Mouse (Mus musculus) liver, embryonic 14.5 days (tissue): ENCODE data around the gene Itgb7. TPM values are rescaled to one million over a fixed set of nuclear protein-coding genes. Genes with fewer than 3 reads are reported as not detected.

Source experiments
- ATAC-seq: fragments of 200-750 bp; cut with Nextera tagmentation; 2 replicates; pipeline ENCODE4 v1.8.0; 2017; ENCODE audit warnings: moderate number of reproducible peaks, mild to moderate bottlenecking, moderate library complexity; ENCODE audit not compliant: insufficient read depth
- DNase-seq, 3 experiments: peaks; one replicate each; pipeline ENCODE4 v3.0.0-alpha.2; 2012 to 2013; ENCODE audit warnings: low read depth in 3 of 3, low spot score in 3 of 3
- H3K27ac ChIP-seq: fragments of 300-500 bp; sonication (generic); 2 replicates; pipeline ENCODE4 v1.5.1; 2014; ENCODE audit warnings: moderate library complexity, mild to moderate bottlenecking, control low read depth, inconsistent platforms
- H3K27me3 ChIP-seq: fragments of 300-500 bp; sonication (generic); 2 replicates; pipeline ENCODE4 v1.6.1; 2014; ENCODE audit warnings: mild to moderate bottlenecking, low read length, moderate library complexity; ENCODE audit not compliant: control insufficient read depth, insufficient read depth
- H3K36me3 ChIP-seq: fragments of 300-500 bp; sonication (generic); replicated peaks from 2 replicates; pipeline ENCODE4 v1.6.1; 2014; ENCODE audit warnings: low read depth; ENCODE audit not compliant: control insufficient read depth, insufficient read depth
- H3K4me1 ChIP-seq, 2 experiments: fragments of 200-500 bp in 1 of 2; fragments of 300-500 bp in 1 of 2; sonication (generic) in 1 of 2; replicated peaks; 2 replicates each; pipeline ENCODE4 v1.6.1; 2012 to 2014; ENCODE audit warnings: antibody characterized with exemption in 1 of 2, inconsistent platforms in 1 of 2, low read length in 1 of 2; ENCODE audit not compliant: control insufficient read depth in 2 of 2, insufficient read depth in 2 of 2
- H3K4me2 ChIP-seq: fragments of 300-500 bp; sonication (generic); 2 replicates; pipeline ENCODE4 v1.6.1; 2014; ENCODE audit warnings: low read depth, mild to moderate bottlenecking, control low read depth, moderate library complexity
- H3K4me3 ChIP-seq, 2 experiments: fragments of 200-500 bp in 1 of 2; fragments of 300-500 bp in 1 of 2; sonication (generic) in 1 of 2; 2 replicates each; pipeline ENCODE4 v1.5.1; 2012 to 2014; ENCODE audit warnings: low read depth in 2 of 2, low read length in 2 of 2, mild to moderate bottlenecking in 2 of 2, control low read depth in 1 of 2, inconsistent platforms in 1 of 2, moderate library complexity in 1 of 2; ENCODE audit not compliant: insufficient read depth in 1 of 2
- H3K9ac ChIP-seq: fragments of 300-500 bp; sonication (generic); replicated peaks from 2 replicates; pipeline ENCODE4 v1.6.1; 2014; ENCODE audit warnings: mild to moderate bottlenecking, control low read depth, moderate library complexity
- H3K9me3 ChIP-seq: fragments of 300-500 bp; sonication (generic); 2 replicates; pipeline ENCODE4 v1.6.1; 2016; ENCODE audit warnings: low read length, mixed read lengths; ENCODE audit not compliant: control insufficient read depth
- CTCF ChIP-seq: IDR thresholded peaks from 2 replicates; pipeline ENCODE4 v1.5.1; 2016; ENCODE audit warnings: antibody characterized with exemption, low read depth, control low read depth
- EP300 ChIP-seq: IDR thresholded peaks from 2 replicates; pipeline ENCODE4 v1.6.1; 2016; ENCODE audit warnings: antibody characterized with exemption, low read depth
- WGBS: fragments of 180-500 bp; shearing (Covaris S2); extraction: QIAGEN DNeasy Blood & Tissue Kit; methylation state at CpG from one replicate; pipeline ENCODE4 v1.1.7; 2014; ENCODE audit not compliant: insufficient replicate concordance; 5-methylcytosine and 5-hydroxymethylcytosine counted together
- polyA plus RNA-seq, 2 experiments: library from polyadenylated mRNA; depleted of rRNA in 1 of 2; stranded (reverse) in 1 of 2; unstranded in 1 of 2; fragments of >200 nt; fragmentation: Nextera tagmentation in 1 of 2; extraction: Ambion mirVana in 1 of 2; gene quantifications; 2 replicates each; pipeline versions ENCODE4 v1.2.1 to v1.2.3; 2012 to 2014

Gene Itgb7
- polyA plus RNA-seq, 2 experiments = 2.7 to 5.6 TPM

DNA sequence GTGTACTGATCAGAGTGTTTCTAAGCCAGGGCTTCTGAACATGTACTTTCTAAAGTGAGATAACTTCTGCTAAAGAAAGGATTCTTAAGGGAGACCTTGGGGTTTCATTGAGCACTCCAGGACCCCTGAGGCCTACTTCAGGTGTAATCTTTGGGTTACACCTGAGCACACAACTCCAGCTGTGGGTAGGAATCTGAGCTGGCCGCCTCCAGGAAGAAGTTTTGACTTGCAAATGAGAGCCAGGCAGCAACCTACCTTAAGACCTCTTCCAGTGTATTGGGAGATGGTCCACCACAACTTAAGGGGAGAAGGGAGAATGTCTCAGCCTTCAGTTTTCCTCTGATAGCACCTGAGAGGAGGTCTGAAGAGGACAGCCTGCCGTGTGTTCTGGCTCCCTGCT, 17.6 kb downstream of the Itgb7 start:
- H3K36me3 ChIP-seq = peaks cover 26% of the 10 kb centered on the region
- H3K27ac ChIP-seq = no peak overlapping the region
- WGBS = 75% methylated on average over 2 of the region's 2 CpGs

DNA sequence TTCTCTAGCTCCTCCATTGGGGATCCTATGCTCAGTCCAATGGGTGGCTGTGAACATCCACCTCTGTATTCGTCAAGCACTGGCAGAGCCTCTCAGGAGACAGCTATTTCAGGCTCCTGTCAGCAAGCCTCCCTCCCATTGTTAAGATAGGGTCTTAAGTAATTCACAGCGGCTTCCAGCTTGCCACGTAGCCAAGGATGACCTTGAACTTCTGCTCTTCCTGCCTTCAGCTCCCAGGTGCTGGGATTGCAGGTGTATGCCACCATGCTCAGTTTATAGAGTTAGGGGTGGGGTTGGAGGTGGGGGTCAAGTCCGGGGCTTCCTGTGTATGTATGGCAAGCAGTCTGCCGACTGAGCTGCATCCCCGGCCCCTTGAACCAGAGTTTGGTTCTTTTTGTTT, 19.8 kb downstream of the Itgb7 start:
- WGBS = 83% methylated on average over 6 of the region's 6 CpGs
- peaks cover 36% of the 10 kb centered on the region for H3K36me3 ChIP-seq

More for the DNA sequence above, 17.6 kb downstream of the Itgb7 start:
- H3K4me1 ChIP-seq = no peaks in the 10 kb centered on the region
- TF ChIP-seq CTCF (no peak), EP300 (no peak)
- H3K4me2 ChIP-seq = no peak overlapping the region
- DNase-seq (no peak), ATAC-seq (no peak)
- H3K9me3 ChIP-seq = no peaks in the 10 kb centered on the region
- no peaks in the 10 kb centered on the region for H3K27me3 ChIP-seq
- no peak overlapping the region for H3K4me3 ChIP-seq
- H3K9ac ChIP-seq = no peak overlapping the region

DNA sequence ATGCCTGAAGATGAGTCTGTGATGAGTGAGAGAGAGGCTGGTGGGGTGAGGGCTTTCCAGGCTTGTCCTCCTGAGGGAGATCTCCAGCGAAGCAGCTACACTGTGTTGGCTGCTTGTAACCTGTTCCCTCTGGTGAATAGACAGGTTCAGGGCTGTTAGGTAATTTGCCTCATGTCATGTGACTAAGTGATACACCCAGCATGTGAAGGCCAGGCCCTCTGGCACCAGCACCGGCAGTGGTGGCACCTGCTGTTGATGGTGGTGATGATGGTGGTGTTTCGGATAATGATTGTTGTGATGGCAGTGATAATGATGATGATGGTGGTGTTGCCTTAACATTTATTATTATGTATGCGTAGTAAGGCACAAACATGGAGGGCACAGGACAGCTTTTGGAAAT, 20.9 kb downstream of the Itgb7 start:
- H3K4me2 ChIP-seq = no peak overlapping the region
- TF ChIP-seq CTCF = no peak
- no peak for TF ChIP-seq EP300
- no peaks in the 10 kb centered on the region for H3K9me3 ChIP-seq
- no peak overlapping the region for H3K9ac ChIP-seq
- H3K36me3 ChIP-seq = peaks cover 42% of the 10 kb centered on the region
- H3K4me3 ChIP-seq = no peak overlapping the region
- 0 out of 4 replicates have a peak, but pooled peaks cover 0 to 3% of the 10 kb centered on the region in 2 experiments for H3K4me1 ChIP-seq
- WGBS = 87% methylated on average over 4 of the region's 4 CpGs
- H3K27me3 ChIP-seq = no peaks in the 10 kb centered on the region
- no peak for ATAC-seq
- no peak overlapping the region for H3K27ac ChIP-seq
- DNase-seq = no peak

More for the DNA sequence above, 19.8 kb downstream of the Itgb7 start:
- H3K9ac ChIP-seq = no peak overlapping the region
- H3K4me2 ChIP-seq = no peak overlapping the region
- TF ChIP-seq EP300 (no peak), CTCF (no peak)
- DNase-seq (no peak), ATAC-seq (no peak)
- H3K4me3 ChIP-seq = no peak overlapping the region
- H3K4me1 ChIP-seq = no peaks in the 10 kb centered on the region
- H3K27me3 ChIP-seq = no peaks in the 10 kb centered on the region
- H3K9me3 ChIP-seq = no peaks in the 10 kb centered on the region
- no peak overlapping the region for H3K27ac ChIP-seq

DNA sequence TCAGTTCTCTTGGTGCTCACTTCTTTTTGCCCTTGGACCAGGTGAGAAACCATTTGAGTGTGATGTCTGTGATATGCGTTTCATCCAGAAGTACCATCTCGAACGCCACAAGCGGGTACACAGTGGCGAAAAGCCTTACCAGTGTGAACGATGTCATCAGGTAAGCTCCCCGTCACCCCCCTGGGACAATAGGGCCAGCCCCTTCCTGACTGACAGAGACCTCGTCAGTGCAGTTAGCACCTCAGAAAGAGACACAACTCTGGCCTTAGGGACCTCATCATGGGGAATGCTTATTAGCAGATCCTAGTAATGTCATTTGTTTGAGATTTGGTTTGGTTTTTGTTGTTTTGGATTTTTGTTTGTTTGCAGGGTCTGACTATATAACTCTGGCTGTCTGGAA, 22.6 kb downstream of the Itgb7 start:
- H3K9me3 ChIP-seq = no peaks in the 10 kb centered on the region
- H3K27me3 ChIP-seq = no peaks in the 10 kb centered on the region
- H3K9ac ChIP-seq = no peak overlapping the region
- H3K4me2 ChIP-seq = no peak overlapping the region
- H3K4me1 ChIP-seq = peaks cover 6 to 14% of the 10 kb centered on the region in 2 experiments
- H3K4me3 ChIP-seq = no peak overlapping the region
- peaks cover 46% of the 10 kb centered on the region for H3K36me3 ChIP-seq
- no peak overlapping the region for H3K27ac ChIP-seq
- WGBS = 82% methylated on average over 8 of the region's 8 CpGs
- no peak for TF ChIP-seq CTCF
- no peak for TF ChIP-seq EP300
- no peak for DNase-seq
- no peak for ATAC-seq

DNA sequence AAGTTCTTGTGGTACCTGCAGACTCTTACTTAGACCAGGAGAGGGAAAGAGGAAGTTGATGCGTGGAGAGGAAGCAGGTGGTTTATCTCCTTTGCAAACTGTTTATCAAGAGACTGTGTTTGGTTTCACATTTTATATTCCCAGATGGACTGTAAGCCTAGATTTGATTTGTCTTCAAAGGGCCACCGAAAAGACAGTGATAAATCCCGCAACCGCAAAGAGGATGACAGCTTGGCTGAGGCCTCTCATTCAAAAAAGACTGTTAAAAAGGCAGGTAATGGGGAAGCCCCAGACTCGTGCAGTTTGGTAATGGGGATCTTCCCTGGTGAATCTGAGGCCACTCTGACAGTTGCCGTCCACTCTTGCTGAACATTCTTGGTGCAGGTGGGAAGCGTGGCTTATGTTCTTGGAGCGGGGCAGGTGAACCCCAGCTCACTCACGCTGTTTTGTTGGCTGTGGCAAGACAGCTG, 23.6 kb downstream of the Itgb7 start:
- Histone ChIP-seq H3K4me1 (peaks cover 6 to 14% of the 10 kb centered on the region in 2 experiments), H3K27ac (no peak overlapping the region), H3K9ac (no peak overlapping the region), H3K27me3 (no peaks in the 10 kb centered on the region), H3K4me2 (no peak overlapping the region), H3K36me3 (peaks cover 44% of the 10 kb centered on the region), H3K4me3 (no peak overlapping the region), H3K9me3 (no peaks in the 10 kb centered on the region)
- WGBS = 48% methylated on average over 9 of the region's 9 CpGs
- ATAC-seq (no peak), DNase-seq (no peak)
- no peak for TF ChIP-seq CTCF
- no peak for TF ChIP-seq EP300
